Mouse (Mus musculus) c-Kit-positive CD71-negative TER-119-negative erythroid progenitor cells, embryonic 14.5 days (primary cell): ENCODE data around the gene Spg21.

Experiments used
- DNase-seq: peaks from one replicate; pipeline ENCODE4 v3.0.0-alpha.2; 2013; ENCODE audit warnings: low read depth

Spg21 gene

DNA sequence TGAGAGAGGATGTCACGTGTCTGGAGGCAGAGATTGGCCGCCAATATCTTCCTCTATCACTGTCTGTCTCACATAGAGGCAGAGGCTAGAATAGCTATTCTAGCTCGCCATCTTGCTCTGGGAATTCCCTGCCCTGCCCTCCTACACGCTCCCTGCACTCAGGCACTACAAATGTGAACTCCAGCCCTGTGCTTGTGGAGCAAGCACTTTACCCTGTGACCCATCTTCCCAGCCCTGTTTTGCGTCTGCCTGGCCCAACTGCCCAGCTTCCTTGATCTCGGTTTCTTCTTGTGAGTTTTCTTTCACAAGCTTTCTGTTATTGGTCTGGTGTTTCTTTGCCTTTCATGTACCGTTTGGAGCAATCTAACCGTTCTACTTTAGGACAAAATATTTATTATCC is 18.4 kb downstream of the Spg21 start:
- DNase-seq = no peak

DNA sequence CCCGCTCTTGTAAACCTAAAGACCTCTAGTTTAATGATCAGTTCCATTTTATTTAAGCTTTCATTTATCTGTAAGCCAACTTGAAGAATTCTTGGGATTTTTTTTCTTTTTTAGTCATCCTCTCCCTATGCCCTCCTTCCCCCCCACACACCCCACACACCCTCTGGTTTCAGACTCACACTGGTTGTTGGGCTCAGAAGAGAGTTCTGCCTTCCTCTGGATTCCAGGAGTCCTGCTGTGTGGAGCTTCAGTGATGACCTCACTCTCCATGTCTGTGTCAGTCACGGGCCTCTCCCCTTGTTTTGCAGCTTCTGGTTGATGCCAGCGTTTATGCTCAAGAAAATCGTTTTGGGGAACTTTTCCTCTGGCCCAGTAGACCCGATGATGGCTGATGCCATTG is 19.3 kb downstream of the Spg21 start:
- no peak for DNase-seq

DNA sequence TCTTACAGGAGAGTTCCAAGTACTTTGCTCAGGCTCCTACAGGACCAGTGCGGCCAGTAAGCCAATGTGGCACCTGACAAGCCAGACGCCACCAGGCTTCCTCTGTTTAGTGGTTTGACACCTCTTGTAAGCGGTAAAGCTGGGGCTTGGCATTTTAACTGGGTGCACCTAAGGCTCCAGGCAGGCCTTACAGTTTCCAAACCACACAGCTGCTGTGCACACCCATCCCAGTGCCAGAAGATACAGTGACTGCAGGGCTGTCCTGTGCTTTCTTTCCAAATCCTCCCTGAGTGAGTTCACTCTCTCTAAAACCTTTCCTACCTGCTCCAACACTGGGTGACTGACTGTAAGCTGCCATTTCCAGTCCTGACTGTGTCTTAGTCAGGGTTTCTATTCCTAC is 30.7 kb downstream of the Spg21 start:
- no peak for DNase-seq

DNA sequence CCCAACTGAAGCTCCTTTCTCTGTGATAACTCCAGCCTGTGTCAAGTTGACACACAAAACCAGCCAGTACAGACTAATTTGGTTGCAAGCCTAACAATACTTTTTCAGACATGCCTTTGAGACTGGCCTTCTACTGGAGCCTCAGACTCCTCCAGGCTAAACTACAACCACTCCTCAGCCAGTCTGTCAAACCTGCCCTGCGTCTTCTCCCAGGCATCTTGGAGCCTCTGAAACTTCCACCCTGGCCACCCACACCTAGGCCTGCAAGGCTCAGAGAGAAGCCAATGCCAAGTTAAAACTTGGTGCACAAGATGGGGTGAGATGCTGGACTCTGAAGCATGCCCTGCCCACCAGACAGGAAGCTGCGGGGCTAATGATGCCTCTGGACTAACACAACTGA is 31.6 kb downstream of the Spg21 start:
- no peak for DNase-seq

GRCm38 (mm10) chr9:65492851-65493250 is 32.1 kb downstream of the Spg21 start:
- DNase-seq = no peak

- DNase-seq = no peak
Observed at GRCm38 (mm10) chr9:65502146-65502545, 41.4 kb downstream of the Spg21 start.

DNA sequence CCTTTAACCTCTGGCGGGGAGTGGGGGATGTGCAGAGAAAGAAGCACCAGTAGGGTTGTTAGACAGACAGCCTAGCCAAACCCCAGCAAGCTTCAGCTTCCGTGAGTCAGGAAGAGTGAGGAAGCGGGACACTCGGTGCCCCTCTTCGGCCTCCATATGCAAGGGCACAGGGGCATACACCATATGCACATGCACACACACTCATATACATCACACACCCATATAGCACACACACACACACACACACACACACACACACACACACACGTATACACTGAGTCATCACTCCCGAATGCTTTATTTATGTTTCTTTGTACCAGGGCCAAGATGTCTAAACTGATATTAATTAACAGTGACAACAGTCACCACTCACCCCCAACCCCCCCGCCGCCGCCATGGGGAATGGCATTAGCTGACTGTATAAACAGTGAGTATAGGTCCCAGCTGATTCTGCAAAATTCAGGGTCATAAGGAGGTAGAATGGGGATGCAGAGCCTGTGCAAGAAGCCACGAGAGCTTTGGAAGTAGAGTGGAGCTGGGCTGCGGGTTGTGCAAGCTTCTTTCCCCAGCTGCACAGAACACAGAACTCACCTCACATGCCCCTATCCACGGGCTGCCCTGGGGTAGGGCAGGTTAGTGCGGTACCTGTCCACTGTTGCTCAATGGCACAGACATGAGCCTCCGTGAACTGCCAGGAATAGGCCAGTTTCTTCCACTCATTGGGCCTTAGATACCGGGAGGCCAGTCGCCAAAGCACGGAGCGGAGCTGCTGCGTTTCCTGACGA is 42.2 kb downstream of the Spg21 start:
- DNase-seq = no peak

DNA sequence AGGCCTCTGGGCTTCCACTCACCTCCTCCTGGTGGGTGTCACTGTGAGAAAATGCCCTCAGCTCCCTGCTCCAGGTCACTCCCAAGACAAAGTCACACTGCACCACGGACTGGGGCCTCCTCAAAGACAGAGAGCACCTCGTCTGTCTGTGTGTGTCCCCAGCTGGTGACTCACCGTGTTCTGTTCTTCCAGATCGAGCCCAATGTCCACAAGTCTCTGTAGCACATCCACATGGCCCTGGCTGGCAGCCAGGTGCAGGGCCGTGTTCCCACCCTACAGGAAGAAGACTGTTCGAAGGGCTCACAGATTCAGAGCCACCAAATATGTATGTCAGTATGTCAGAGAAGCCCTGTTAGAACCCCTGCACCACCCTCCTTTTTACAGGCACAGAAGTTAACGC is 47.7 kb downstream of the Spg21 start:
- no peak for DNase-seq

DNA sequence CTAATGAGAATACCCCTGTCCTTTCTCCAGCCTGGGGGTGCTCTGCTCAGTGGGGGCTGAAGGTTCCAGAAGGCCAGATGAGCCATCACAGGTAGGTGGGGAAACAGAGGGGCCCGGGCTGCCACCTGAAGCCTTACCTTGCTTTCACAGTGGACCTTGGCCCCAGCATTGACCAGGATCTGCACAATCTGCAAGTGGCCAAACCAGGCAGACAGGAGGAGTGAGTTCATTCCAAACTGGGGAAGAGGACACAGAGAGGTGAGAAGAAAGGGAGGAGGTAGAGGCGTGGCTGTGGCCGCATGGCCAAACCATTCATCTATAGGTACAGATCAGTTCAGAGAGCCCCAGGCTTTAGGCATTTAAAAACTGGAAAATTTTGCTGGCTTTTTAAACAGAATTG is 51.8 kb downstream of the Spg21 start:
- no peak for DNase-seq

- no peak for DNase-seq
Observed at GRCm38 (mm10) chr9:65514431-65514830, 53.7 kb downstream of the Spg21 start.

DNA sequence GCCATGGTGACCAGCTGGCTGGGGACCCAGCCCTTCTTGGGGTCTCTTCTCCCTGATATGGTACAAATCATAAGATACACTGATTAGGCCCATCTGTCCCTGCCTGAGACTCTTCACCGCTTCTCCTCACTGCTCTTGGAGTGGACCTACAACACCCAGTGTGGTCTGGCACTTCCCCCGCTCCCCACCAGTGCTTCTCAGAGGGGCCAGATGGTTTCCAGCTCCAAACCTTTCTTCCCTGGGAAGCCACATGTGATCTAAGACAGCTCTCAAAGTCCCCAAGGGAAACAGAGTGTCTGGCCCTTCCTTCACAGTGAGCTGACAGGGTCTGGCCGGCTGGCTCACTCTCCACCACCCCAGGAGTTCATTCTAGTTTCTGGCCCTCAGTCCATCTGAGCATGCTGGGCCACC is 54.1 kb downstream of the Spg21 start:
- no peak for DNase-seq

GRCm38 (mm10) chr9:65519807-65520504 is 59.2 kb downstream of the Spg21 start, which contains the start of gene Ankdd1a:
TSS of gene Ankdd1a (minus strand) at chr9:65520193.
- no peak for DNase-seq

- DNase-seq = no peak
Observed at GRCm38 (mm10) chr9:65520505-65520876, 59.7 kb downstream of the Spg21 start.

GRCm38 (mm10) chr9:65523611-65524364 is 63.0 kb downstream of the Spg21 start:
- peak; percentile 76 for DNase-seq

GRCm38 (mm10) chr9:65525445-65526195 is 64.9 kb downstream of the Spg21 start:
- no peak for DNase-seq

GRCm38 (mm10) chr9:65528417-65529038 is 67.8 kb downstream of the Spg21 start:
- DNase-seq = no peak

GRCm38 (mm10) chr9:65529659-65530058 is 68.9 kb downstream of the Spg21 start:
- DNase-seq = no peak

DNA sequence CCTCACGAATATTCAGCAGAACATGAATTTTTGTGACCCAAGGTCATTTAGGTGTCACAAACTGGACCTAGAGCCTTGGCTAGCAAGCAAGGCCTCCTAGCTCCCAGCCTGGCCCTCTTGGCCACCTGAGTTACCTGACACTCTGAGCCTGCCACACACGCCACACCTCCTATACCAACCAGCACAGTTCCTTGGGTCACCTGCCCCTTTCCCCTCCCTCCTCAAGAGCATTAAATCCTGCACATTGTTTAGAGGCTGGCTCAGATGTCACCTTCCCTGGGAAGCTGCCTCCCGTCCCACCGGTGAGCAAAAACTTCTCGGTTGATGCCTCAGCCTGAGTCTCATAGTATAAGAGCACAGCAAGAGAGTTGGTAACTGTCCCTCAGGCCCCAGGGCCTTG is 70.5 kb downstream of the Spg21 start:
- DNase-seq = no peak

DNA sequence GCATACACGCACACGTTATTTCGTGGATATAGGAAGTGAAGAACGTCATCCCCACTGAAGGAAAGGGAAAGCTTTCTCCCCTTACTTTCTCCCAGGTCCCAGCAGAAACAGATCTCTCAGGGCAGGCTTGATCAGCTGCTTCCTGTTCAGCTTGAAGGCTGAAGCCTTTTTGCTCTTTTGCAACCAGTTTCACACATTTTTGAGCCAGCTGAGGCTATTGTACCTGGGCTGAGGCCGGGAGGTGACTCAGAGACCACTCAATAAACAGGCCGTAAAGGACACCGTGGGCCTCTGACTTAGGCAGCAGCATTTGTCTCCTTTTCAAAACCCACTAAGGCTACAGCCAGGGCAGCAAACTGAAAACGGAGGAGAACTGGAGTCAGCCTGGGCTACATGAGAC is 72.2 kb downstream of the Spg21 start:
- no peak for DNase-seq

GRCm38 (mm10) chr9:65534111-65534510 is 73.4 kb downstream of the Spg21 start:
- DNase-seq = no peak

- DNase-seq = no peak
Observed at GRCm38 (mm10) chr9:65535191-65535722, 74.5 kb downstream of the Spg21 start.
